Mouse (Mus musculus): ENCODE results near the gene Mtf2. TPM values are rescaled to one million over a fixed set of nuclear protein-coding genes. Genes with fewer than 3 reads are reported as not detected.

The Mtf2 gene
- polyA plus RNA-seq, 2 experiments = 47.5 to 97.8 TPM

DNA sequence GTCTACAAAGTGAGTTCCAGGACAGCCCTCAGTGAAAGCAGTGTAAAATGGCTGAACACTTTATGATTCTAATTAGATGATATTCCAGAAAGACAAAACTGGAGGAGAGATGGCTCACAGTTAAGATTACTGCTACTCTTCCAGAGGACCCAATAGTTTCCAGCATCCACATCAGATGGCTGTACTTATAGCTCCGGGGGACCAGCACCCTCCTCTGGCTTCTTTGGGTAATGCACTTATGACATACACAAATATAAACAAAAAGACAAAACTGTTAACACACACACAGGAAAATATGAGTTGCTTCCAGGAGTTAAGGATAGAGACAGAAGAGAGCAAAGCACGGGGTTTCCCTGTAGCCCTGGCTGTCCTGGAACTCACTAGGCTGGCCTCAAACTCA, 35.5 kb upstream of the Mtf2 start:
- no peak for TF ChIP-seq POLR2A (IDR thresholded peaks at IDR 0.05; ENCODE audit: borderline replicate concordance, extremely low read depth, insufficient read depth, insufficient read length)

DNA sequence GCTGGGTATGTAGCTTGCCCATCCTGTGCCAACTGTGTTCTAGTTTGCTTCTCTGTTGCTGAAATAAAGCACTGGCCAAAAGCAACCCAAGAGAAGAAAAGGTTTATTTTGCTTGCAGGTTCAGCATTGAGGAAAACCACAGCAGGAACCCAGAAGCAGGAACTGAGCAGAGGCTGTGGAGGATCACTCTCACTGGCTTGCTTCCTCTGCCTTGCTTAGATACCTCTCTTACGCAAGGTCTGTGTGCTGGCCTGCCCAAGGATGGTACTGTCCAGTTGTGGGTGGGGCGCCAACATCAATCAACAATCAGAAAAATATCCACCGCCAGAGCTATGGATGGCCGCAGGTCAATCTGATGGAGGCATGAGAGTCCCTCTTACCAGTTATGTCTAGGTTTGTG, 34.2 kb upstream of the Mtf2 start:
- no peak for DNase-seq (ENCODE audit: low spot score)
- H3K4me3 ChIP-seq (replicated peaks; ENCODE audit: low read length) = no peak overlapping the region
- no peaks in the 10 kb centered on the region for H3K4me1 ChIP-seq (ENCODE audit: control insufficient read depth, insufficient read depth, low read length)
- WGBS = 86% methylated on average over 4 of the region's 4 CpGs
- no peak overlapping the region for H3K9ac ChIP-seq (ENCODE audit: low read depth, low read length, severe bottlenecking)
- no peak overlapping the region for H3K4me2 ChIP-seq (replicated peaks; ENCODE audit: low read depth, low read length, severe bottlenecking)
- H3K36me3 ChIP-seq (ENCODE audit: control insufficient read depth, insufficient read depth, low read length) = no peaks in the 10 kb centered on the region
- no peaks in the 10 kb centered on the region for H3K27me3 ChIP-seq (ENCODE audit: control insufficient read depth, insufficient read depth, low read length)
- ATAC-seq (ENCODE audit: low FRiP score, low read depth) = no peak
- H3K9me3 ChIP-seq (ENCODE audit: control insufficient read depth, low read length) = no peaks in the 10 kb centered on the region
- TF ChIP-seq POLR2A (IDR thresholded peaks at IDR 0.05; ENCODE audit: borderline replicate concordance, extremely low read depth, insufficient read depth, insufficient read length) = no peak
- H3K27ac ChIP-seq (replicated peaks; ENCODE audit: low read depth, low read length) = no peak overlapping the region

More for the DNA sequence above, 35.5 kb upstream of the Mtf2 start:
- Histone ChIP-seq H3K4me2 (replicated peaks; ENCODE audit: low read depth, low read length, severe bottlenecking) (no peak overlapping the region), H3K36me3 (ENCODE audit: control insufficient read depth, insufficient read depth, low read length) (no peaks in the 10 kb centered on the region), H3K27ac (replicated peaks; ENCODE audit: low read depth, low read length) (no peak overlapping the region), H3K9ac (ENCODE audit: low read depth, low read length, severe bottlenecking) (no peak overlapping the region), H3K4me3 (replicated peaks; ENCODE audit: low read length) (no peak overlapping the region), H3K4me1 (ENCODE audit: control insufficient read depth, insufficient read depth, low read length) (no peaks in the 10 kb centered on the region), H3K9me3 (ENCODE audit: control insufficient read depth, low read length) (no peaks in the 10 kb centered on the region), H3K27me3 (ENCODE audit: control insufficient read depth, insufficient read depth, low read length) (no peaks in the 10 kb centered on the region)
- 72% methylated on average over 2 of the region's 2 CpGs for WGBS
- DNase-seq (ENCODE audit: low spot score) (no peak), ATAC-seq (ENCODE audit: low FRiP score, low read depth) (no peak)

GRCm38 (mm10) chr5:108034194-108034593, 31.3 kb upstream of the Mtf2 start:
- H3K4me3 ChIP-seq (replicated peaks; ENCODE audit: low read length) = no peak overlapping the region
- ATAC-seq (ENCODE audit: low FRiP score, low read depth) (peak; percentile 47; the same call in 1 of the 2 replicates), DNase-seq (ENCODE audit: low spot score) (peak; percentile 67)
- H3K9ac ChIP-seq (ENCODE audit: low read depth, low read length, severe bottlenecking) = no peak overlapping the region
- no peak overlapping the region for H3K4me2 ChIP-seq (replicated peaks; ENCODE audit: low read depth, low read length, severe bottlenecking)
- H3K27ac ChIP-seq (replicated peaks; ENCODE audit: low read depth, low read length) = no peak overlapping the region
- TF ChIP-seq POLR2A (IDR thresholded peaks at IDR 0.05; ENCODE audit: borderline replicate concordance, extremely low read depth, insufficient read depth, insufficient read length) = no peak
- H3K9me3 ChIP-seq (ENCODE audit: control insufficient read depth, low read length) = no peaks in the 10 kb centered on the region
- no peaks in the 10 kb centered on the region for H3K27me3 ChIP-seq (ENCODE audit: control insufficient read depth, insufficient read depth, low read length)
- H3K4me1 ChIP-seq (ENCODE audit: control insufficient read depth, insufficient read depth, low read length) = no peaks in the 10 kb centered on the region
- no peaks in the 10 kb centered on the region for H3K36me3 ChIP-seq (ENCODE audit: control insufficient read depth, insufficient read depth, low read length)
- WGBS = 40% methylated on average over 4 of the region's 4 CpGs

DNA sequence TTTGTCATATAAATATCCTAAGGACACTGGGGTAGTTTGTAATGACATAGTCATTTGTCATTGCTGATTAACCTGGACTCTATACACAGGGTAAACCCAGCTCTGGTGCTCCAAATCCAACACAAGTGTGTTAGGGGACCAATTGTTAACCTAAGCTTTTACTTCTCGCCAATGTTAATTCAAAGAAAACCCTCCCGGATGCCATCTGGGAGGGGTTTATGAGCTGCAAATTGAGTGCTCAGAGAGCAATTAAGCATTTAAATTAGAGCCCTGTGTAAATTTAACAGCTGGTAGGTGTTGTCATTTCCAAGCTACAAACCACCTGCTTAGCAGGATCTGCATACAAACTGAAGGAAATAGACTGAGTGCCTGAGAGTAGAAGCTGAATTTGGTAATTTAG, 30.0 kb upstream of the Mtf2 start:
- ATAC-seq (ENCODE audit: low FRiP score, low read depth) = no peak
- Histone ChIP-seq H3K36me3 (ENCODE audit: control insufficient read depth, insufficient read depth, low read length) (no peaks in the 10 kb centered on the region), H3K9ac (ENCODE audit: low read depth, low read length, severe bottlenecking) (no peak overlapping the region), H3K9me3 (ENCODE audit: control insufficient read depth, low read length) (no peaks in the 10 kb centered on the region), H3K4me3 (replicated peaks; ENCODE audit: low read length) (no peak overlapping the region), H3K27me3 (ENCODE audit: control insufficient read depth, insufficient read depth, low read length) (no peaks in the 10 kb centered on the region), H3K4me1 (ENCODE audit: control insufficient read depth, insufficient read depth, low read length) (no peaks in the 10 kb centered on the region), H3K27ac (replicated peaks; ENCODE audit: low read depth, low read length) (no peak overlapping the region), H3K4me2 (replicated peaks; ENCODE audit: low read depth, low read length, severe bottlenecking) (no peak overlapping the region)
- TF ChIP-seq POLR2A (IDR thresholded peaks at IDR 0.05; ENCODE audit: borderline replicate concordance, extremely low read depth, insufficient read depth, insufficient read length) = no peak
- 4% methylated on average over 2 of the region's 2 CpGs for WGBS
- no peak for DNase-seq (ENCODE audit: low spot score)

DNA sequence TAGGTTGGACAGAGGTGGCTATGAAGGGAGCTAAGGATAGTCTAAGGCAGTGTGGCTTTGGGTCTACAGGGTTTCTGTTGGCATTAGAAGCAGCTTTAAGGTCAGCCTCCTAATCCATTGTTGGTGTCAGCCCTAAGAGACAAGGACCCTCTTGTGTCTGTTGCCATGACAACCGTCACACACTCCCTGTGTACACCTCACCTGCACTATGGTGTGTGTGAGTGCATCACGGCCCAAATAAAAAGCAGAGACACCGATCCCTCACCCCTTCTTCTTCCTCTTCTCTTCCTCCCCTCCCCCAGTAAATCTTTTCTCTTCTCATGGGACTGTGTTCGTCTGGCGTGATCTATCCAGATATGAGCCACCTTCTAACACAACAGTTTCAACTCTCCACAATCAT, 23.4 kb upstream of the Mtf2 start:
- Histone ChIP-seq H3K27ac (replicated peaks; ENCODE audit: low read depth, low read length) (no peak overlapping the region), H3K9me3 (ENCODE audit: control insufficient read depth, low read length) (no peaks in the 10 kb centered on the region), H3K4me3 (replicated peaks; ENCODE audit: low read length) (no peak overlapping the region), H3K9ac (ENCODE audit: low read depth, low read length, severe bottlenecking) (no peak overlapping the region), H3K4me1 (ENCODE audit: control insufficient read depth, insufficient read depth, low read length) (0 out of 2 replicates have a peak, but pooled peaks cover 2% of the 10 kb centered on the region), H3K27me3 (ENCODE audit: control insufficient read depth, insufficient read depth, low read length) (no peaks in the 10 kb centered on the region), H3K4me2 (replicated peaks; ENCODE audit: low read depth, low read length, severe bottlenecking) (no peak overlapping the region), H3K36me3 (ENCODE audit: control insufficient read depth, insufficient read depth, low read length) (no peaks in the 10 kb centered on the region)
- no peak for TF ChIP-seq POLR2A (IDR thresholded peaks at IDR 0.05; ENCODE audit: borderline replicate concordance, extremely low read depth, insufficient read depth, insufficient read length)
- WGBS = 92% methylated on average over 5 of the region's 5 CpGs
- ATAC-seq (ENCODE audit: low FRiP score, low read depth) = no peak
- DNase-seq (ENCODE audit: low spot score) = no peak

- H3K9ac ChIP-seq (ENCODE audit: low read depth, low read length, severe bottlenecking) = no peak overlapping the region
- 0 out of 2 replicates have a peak, but pooled peaks cover 2% of the 10 kb centered on the region for H3K4me1 ChIP-seq (ENCODE audit: control insufficient read depth, insufficient read depth, low read length)
- no peak for TF ChIP-seq POLR2A (IDR thresholded peaks at IDR 0.05; ENCODE audit: borderline replicate concordance, extremely low read depth, insufficient read depth, insufficient read length)
- no peak overlapping the region for H3K4me3 ChIP-seq (replicated peaks; ENCODE audit: low read length)
- no peak overlapping the region for H3K27ac ChIP-seq (replicated peaks; ENCODE audit: low read depth, low read length)
- ATAC-seq (ENCODE audit: low FRiP score, low read depth) (no peak), DNase-seq (ENCODE audit: low spot score) (no peak)
- no peaks in the 10 kb centered on the region for H3K36me3 ChIP-seq (ENCODE audit: control insufficient read depth, insufficient read depth, low read length)
- H3K4me2 ChIP-seq (replicated peaks; ENCODE audit: low read depth, low read length, severe bottlenecking) = no peak overlapping the region
- H3K27me3 ChIP-seq (ENCODE audit: control insufficient read depth, insufficient read depth, low read length) = no peaks in the 10 kb centered on the region
- no peaks in the 10 kb centered on the region for H3K9me3 ChIP-seq (ENCODE audit: control insufficient read depth, low read length)
- WGBS = 3% methylated on average over 1 of the region's 1 CpGs
These were observed 21.6 kb upstream of the Mtf2 start for GRCm38 (mm10) chr5:108043908-108044307.

All from limb, embryonic 14.5 days (tissue).